Mouse (Mus musculus) kidney, postnatal 25 days (tissue): ENCODE results near the gene P4ha1.
"Not testable (repeated sequence)": the region's sequence is repeated elsewhere in the genome, so short reads cannot be mapped to it uniquely, and the experiment has no call there.

Experiments used
- DNase-seq, 2 experiments: peaks; one replicate each; pipeline ENCODE4 v3.0.0; 2021; ENCODE audit warnings: mixed read lengths in 2 of 2

Gene P4ha1

DNA sequence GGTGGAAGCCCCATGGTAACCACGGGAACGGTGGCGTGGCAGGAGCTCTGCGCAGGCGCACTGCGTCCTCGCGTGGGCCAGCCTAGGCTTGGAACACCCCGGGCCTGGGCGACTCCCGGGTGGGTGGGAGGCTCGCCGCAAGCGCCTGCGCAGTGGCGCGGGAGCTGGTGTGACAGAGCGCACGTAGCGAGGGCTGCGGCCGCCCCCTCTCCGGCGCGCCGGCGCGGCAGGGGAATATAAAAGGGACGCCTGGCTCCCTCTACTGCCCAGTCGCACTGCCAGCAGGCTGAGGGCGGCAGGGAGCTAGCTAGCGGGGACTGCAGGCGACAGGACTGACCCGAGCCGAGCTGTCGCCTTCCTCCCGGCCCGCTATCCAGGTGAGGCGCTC, at the start of gene P4ha1:
Gene P4ha1, plus strand, starts transcription at position 197 of the 388 bp plus-strand sequence.
- peak; percentile 99 to 100 for DNase-seq

DNA sequence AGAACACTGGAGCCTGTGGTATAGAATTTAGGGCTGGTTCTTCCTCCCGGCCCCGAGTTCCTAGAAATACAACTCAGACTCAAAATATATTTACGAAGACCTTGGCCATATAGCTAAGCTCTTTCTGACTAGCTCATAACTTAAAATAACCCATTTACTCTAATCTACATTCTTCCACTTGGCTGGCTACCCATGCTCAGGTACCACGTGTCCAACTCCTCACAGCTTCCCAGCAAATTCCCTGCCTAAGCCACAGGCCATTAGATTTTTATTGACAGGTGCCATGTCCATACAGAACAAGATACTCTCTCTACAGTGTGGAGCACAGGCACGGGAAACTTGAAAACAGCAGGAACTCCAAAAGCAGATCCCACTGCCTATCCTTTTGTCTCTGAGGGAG, 47.4 kb upstream of the P4ha1 start:
- DNase-seq = no peak

DNA sequence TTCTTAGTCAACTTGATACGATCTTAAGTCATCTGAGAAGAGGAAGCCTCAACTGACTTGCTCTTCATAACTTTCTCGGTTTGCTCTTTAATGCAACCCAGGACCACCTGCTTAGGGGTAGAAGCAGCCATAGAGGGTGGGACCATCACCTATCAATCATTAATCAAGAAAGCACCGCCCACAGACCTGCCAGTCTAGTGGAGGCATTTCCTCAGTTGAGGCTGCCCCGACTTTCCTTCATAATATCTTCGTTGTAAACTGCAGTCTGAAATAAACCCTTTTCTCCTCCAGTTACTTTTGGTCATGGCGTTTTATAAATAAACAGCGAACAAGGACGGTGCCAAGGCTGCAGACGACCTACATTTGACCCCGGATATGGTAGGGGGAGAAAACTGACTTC, 46.0 kb upstream of the P4ha1 start:
- DNase-seq = peak; percentile 61 to 65

DNA sequence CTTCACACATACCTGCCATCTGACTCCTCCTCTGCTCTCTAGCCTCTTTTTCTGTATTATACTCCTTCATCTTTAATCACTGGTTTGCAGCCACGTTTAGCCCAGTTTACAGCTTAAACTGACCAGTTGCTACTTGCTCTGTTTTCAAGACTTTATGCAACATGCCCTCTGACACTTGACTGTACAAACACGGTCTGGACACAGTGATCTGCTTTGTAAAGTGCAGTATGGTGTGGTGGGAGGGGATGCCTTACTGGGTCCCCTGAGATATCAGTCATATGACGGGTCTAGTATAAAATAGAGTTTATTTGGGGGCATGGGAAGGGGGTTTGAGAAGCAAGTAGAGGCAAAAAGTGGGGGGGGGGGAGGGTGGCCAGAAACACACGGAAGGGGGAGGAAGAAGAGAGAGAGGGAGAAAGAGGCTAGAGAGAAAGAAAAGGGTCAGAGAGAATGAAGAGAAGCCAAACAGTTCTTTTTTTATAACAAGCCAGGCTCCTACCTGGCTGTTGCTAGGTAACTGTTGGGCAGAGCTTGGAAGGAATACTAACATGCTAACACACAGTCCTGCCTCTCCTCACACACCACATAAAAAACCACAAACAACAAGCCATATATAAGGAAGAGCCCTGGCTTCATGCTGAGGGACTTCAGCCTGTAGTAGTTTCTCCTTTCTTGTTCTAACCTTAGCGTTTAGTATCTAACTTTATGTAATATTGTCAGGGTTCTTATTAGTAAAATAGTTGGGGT, 45.2 kb upstream of the P4ha1 start:
- DNase-seq = no peak

DNA sequence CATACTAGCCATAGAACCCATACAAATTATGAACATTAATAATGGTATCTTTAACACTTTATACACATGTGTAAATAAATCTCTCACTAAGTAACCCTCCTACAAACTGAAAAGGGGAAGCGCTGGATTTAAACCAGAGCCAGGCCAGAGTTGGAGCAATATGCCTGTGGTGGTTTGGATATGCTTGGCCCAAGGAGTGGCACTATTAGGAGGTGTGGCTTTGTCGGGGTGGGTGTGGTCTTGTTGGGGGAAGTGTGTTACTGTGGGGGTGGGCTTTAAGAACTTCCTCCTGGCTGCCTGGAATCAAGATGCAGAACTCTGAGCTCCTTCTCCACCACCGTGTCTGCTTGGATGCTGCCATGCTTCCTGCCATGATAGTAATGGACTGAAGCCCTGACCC, 39.9 kb upstream of the P4ha1 start:
- DNase-seq = no peak

DNA sequence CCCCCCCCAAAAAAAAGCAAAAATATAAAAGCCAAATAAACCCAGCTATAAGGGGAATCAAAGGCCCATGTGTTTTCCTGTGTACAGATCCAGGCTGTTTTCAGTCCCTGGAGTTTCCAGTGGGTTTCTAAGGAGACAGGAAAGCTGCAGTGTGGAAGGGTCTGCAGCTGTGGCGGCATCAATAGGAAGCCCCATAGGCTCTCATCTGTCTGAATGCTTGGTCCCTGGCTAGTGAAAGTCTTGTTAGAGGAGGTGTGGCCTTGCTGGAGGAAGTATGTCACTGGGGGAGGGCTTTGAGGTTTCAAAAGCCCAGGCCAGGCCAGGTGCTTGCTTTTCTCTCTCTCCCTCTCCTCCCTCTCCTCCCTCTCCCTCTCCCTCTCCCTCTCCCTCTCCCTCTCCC, 39.3 kb upstream of the P4ha1 start:
- DNase-seq = no peak

DNA sequence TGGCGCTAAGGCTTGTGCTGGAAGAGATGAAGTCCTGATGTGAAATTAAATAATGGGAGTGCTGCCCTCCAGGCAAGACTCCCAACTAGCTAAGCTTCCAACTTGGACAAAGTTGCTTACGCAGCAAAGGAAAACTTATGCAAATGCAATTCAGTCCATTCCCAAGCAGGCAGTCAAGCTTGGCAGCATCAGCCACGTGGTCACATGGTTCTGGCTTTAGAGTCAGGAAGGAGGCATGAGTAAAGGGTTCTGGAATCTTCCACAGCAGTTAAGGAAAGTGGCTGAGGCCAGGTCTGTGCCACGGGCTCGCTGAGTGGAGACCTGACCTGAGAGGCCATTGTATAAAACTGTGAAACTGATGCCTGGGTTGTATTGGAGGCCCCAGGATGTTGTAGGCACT, 37.6 kb upstream of the P4ha1 start:
- peak; percentile 76 to 90 for DNase-seq

DNA sequence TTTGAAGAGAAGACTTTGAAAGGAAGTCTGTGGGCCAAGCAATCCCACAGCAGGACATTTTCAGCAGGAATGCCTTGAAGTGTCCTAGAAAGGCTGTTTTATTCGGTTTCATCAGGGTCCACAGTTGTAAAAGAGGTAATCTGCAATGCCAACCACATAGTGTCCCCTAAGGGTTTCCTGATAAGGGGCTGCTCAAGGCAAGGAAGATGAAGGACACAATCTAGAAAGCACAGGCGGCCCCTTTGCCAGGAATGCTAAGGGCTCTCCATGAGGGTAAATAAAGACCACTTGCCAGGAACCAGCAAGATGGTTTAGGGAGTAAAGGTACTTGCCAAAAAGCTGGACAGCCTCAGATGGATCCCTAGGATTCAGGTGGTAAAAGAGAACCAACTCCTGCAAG, 35.8 kb upstream of the P4ha1 start:
- DNase-seq = no peak

DNA sequence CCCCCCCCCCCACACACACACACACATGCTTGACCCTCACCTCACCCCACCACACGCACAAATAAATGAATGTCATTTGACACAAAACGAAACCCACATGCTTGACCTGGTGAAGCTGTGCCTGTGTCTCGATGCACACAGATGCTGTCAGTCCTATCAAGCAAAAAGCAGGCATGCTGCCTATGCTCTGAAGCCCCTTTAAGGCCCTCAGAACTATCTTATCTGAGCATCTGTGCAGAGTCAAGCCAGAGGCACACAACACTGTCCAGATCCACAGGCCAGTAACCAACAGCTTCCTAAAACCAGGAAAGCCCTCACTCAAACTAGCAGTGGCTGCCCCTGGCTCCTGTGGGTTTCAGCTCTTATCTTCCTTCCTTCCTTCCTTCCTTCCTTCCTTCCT, 35.4 kb upstream of the P4ha1 start:
- DNase-seq = no peak

DNA sequence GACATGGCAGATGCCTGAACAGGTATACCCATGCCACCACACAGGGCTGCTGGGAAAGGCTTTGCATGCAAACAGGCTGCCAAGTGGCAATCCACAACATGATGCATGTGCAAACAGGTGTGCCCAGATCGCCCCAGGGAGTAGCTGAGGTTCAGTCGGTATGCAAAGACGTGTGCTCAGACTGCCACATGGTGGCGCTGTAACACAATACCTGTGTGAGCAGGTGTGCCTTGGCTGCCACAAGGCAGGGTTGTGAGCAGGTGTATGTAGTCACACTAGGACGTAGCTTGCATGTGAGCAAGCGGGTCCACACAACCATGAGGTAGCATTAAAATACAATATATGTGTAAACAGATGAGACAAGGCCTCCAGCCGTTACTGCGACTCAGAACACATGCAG, 34.0 kb upstream of the P4ha1 start:
- DNase-seq = peak; percentile 28 to 53

DNA sequence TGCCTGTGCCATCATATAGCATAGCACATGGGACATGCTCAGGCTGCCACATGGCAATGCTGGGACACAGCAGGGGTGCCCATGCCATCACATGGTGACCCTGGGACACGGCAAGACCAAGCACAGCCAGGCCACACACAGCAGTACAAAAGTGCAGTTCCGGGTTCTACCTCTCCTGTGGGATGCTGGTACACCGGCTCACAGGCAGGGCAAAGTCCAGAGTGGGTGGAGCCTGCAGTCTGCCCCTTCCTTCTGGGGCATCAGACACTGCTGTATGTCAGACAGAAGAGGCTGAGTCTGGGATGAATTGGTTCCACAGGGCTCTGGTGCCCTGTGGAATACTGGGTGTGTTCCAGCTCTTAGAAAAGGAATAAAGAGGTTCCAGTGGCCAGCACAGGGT, 31.6 kb upstream of the P4ha1 start:
- DNase-seq = peak; percentile 67 to 82

DNA sequence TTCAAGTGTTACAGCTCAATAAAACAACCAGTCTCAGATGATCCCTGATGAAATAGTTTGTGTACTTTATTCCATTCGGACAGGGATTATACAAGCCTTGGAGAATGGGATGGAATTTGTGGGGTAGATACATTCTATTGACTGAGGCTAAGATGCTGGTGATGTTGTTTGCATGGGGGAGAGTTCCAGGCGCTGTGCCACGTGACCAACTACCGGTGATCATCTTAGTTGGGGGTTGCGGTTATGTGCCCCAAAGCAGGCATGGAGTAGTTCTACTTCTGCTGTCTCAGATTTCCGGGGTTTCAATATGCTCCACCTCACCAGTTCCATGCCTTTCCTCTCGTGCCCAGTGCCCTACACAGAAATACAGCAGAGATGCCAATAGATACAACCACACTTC, 31.0 kb upstream of the P4ha1 start:
- DNase-seq = no peak

DNA sequence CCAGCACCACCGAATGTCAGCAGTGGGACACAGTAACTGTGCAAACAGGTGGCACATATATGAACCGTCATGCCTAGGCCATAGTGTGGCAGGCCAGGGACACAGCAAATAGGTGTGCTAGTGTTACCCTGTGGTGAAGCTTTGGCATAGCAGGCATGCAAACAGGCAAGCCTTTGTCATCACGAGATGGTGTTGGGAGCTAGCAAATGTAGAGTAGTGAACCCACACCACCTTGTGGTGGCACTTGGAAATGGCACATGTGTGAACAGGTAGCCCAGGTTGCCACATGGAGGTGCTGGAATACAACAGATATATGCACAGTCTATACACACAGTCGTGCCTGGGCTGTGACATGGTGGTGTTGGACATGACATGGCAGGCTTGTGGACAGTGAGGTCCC, 30.5 kb upstream of the P4ha1 start:
- peak; percentile 86 to 90 for DNase-seq

DNA sequence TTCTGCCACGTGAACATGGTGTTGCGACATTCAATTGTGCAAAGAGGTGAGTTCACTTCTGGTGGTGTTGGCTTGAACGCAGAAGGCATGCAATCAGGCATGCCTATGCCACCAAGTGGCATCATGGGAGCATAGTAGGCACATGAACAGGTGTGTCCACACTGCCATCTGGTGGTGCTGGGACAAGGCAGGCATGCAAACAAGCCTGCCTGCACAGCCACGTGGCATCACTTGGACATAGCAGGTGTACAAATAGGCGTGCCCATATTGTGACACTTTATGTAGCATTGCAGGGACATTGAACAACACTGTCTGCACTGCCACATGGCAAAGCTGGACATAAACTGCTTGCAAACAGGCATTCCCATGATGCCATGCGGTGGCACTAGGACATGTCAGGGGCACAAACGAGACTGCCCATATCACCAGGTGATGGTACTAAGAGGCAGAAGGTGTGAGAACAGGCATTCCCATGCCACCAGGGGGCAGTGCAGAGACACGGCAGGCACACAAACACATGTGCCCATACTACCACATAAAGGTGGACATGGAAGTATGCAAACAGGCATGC, 27.8 kb upstream of the P4ha1 start:
- peak; percentile 84 to 85 for DNase-seq

DNA sequence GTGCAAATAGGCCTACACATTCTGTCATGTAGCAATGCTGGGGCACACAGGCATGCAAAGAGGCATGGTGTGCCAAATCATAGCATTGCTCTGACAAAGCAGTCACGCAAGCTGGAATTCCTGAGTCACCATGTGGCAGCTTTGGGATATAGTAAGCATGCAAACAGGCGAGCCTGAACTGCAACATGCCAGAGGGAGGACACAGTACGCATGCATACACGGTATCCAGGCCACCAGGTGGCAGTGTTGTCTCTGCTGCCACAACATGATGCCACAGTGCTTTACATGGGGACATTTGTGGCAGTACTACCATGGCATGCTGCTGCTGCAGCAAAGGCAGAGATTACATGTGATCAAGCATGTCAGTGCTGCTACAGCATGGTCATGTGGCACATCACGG, 26.8 kb upstream of the P4ha1 start:
- DNase-seq = peak; percentile 80 to 89

DNA sequence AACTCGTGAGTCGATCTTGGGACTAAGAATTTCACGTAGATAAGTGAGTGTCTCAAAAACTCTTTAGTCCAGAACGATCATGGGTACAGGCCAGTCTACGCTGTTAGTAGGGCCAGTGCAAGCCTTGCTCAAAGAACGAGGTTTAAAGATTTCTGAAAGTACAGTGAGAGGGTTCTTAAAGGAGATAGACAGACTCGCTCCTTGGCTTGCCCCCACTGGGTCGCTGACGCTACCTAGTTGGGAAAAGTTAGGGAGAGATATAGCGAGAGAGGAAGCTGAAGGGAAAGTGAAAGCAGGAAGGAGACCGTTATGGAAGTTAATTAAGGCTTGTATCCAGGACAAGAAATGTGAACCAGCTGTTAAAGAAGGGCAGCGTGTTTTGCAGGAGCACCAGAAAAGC, 20.4 kb upstream of the P4ha1 start:
- DNase-seq = not testable (repeated sequence)

DNA sequence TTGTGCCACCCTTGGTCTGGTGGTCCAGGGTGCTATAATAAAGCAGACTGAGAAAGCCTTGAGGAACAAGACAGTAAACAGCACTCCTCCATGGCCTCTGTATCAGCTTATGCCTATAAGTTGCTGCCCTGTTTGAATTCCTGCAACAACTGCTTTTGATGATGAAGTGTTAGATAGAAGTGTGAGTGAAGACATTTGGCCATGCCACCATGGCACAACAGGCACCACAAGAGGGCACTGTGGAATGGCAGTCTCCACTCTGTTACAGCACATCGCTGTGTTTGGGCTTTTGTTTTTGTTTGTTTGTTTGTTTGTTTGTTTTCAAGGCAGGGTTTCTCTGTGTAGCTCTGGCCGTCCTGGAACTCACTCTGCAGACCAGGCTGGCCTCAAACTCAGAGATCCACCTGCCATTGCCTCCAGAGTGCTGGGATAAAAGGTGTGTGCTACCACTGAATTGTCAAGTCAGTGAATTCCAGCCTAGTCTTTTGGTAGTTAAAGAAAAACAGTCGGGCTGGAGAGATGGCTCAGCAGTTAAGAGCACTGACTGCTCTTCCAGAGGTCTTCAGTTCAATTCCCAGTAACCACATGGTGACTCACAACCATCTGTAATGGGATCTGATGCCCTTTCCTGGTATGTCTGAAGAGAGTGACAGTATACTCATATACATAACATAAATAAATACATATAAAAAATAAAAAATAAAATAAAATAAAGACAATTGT, 13.9 kb upstream of the P4ha1 start:
- DNase-seq = peak; percentile 59 to 82

DNA sequence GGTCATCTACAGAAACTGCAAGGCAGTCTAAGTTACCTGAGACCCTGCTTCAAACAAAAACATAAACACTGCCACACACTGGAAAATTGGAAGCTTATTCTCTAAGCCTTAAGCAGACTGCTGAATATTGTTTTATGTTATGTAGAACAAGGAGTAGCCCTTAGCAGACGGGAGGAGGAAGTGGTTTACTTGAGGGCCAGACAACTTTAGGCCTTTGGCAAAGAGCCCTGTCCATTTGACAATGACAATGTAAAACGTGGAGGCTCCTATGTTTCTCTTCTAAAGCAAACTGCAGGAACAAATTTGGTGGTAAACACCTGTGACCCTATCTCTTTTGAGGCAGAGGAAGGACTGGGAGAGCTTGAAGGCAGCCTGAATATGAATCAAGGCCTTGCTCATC, 13.0 kb upstream of the P4ha1 start:
- DNase-seq = no peak

DNA sequence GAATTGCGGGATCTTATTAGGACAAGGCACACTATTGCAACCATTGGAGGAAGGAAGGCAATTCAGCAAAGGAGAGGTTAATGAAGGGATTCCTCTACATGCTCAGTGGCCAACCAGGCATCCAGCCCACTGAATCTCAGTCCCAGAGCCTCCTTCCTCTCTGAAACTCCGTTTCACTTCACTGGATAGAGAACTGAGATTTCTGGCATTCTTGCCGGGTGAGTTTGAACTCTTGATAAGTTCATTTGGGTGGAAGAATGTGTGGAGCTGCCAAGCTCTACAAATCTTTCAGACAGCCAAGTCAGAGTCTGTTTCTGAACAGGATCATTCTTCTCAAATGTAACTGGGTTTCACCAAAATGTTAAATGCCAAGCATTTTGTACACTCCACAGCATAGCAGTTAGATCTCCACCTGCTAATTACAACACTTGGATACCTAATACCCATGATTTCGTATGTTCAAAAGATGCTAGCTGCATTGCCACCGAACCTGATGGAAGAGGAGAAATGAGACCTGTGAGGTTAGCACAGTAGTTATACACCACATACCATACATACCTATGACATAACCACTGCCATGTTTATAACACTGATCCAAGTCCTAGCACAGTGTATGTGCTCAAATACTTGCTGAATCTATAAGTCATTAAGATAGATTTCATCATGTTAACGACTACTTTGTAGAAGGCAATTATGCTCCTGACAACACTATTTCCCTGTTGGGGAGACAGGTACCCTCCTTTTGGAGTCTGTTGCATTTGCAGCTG, 12.2 kb upstream of the P4ha1 start:
- DNase-seq = peak; percentile 69 to 70

DNA sequence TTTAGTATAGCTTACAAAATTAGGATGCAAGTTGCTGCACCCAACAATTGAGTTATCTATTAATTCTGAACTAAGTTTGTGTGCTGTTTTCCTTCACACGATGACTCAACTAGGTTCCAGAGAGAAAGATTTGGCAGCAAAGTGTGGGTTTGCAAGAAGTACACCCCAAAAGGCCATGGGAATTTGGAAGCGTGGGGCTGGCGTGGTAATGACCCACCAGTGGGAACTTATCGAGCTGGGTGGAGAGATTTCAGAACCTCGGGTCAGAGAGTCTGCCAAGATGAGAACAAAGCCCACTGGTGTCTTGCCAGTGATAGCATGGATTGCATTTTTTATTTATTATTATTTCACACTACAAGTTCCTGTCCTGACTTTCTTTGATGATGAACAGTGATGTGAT, 11.2 kb upstream of the P4ha1 start:
- DNase-seq = no peak

DNA sequence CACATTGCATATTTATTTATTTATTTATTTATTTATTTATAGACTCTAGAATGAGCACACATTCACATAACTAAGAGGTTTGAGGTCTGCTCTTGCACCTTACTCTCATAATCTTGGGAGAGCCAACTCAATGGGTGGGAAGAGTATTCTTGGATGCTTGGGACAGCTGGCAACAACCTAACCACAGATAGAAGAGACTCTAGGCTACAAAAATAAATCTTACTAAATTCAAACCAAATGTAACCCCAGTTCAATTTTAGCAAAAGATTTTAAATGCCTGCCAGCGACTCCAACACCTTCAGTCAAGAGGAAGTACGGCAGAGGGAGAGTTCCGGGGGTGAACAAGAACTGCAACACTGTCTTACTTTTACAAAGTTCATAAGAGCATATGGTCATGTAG, 2.0 kb upstream of the P4ha1 start:
- DNase-seq = no peak

DNA sequence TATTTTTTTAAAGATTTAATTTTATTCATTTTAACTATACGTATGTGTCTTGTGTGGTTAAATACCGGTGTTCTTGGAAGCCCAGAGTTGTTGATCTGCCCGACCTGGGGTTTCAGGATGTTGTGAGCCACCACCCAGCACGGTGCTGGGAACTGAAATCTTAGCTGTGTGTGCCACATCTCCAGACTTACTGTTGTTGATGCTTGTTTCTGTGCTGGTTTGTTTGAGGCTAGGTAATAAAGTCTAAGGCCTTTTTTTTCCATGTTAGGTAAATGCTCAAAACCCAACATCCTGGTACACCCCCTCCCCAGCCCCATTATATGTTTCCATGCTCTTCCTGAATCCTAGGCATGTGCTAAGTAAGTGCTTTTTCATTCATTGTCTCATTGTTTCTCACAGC, 825 bp upstream of the P4ha1 start:
- no peak for DNase-seq

DNA sequence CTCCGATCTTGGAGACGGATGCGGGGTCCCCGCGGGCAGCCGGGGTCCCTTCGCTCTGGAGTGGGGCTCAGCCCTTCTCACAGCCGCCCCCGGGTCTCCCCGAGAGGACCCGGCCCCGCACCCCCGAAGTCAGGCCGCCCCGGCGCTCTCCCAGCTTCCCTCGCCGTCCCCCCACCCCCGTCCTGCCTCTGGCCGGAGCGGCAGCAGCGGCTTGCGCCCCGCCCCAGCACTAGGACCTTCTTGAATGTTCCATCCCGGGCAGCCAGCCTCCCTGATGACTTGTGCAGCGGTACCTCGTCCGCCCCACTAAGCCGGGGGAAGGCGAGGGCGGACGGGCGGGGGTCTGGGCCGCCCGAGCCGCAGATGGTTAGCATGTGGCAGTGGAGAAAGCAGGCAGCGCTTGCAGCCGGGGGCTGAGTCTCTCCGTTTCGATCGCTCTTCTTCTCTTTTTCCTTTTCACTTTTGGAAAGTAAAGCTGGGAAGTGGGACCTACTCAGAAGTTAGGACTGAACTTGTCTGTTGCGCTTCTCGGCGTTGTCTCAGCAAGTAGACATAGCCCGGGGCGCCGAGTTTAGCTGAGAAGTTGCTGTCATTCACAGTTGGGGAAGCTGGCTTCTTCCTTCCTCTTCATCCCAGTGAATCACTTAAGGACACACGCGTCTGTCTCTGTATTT, 529 bp downstream of the P4ha1 start:
- peak; percentile 78 to 89 for DNase-seq
